Mouse (Mus musculus) cerebellum, adult 2 months (tissue): ENCODE results near the gene Rps6kc1.

ENCODE experiments used
- CTCF ChIP-seq: fragments of 200-500 bp; IDR thresholded peaks from 2 replicates; pipeline ENCODE4 v1.5.1; 2011; ENCODE audit warnings: low read depth, mild to moderate bottlenecking, control low read depth, low read length, moderate library complexity, borderline replicate concordance; ENCODE audit not compliant: insufficient read depth
- POLR2A ChIP-seq: fragments of 200-500 bp; IDR thresholded peaks from 2 replicates; pipeline ENCODE4 v1.6.1; 2011; ENCODE audit warnings: low read length, control low read depth, borderline replicate concordance; ENCODE audit not compliant: insufficient read depth

DNA sequence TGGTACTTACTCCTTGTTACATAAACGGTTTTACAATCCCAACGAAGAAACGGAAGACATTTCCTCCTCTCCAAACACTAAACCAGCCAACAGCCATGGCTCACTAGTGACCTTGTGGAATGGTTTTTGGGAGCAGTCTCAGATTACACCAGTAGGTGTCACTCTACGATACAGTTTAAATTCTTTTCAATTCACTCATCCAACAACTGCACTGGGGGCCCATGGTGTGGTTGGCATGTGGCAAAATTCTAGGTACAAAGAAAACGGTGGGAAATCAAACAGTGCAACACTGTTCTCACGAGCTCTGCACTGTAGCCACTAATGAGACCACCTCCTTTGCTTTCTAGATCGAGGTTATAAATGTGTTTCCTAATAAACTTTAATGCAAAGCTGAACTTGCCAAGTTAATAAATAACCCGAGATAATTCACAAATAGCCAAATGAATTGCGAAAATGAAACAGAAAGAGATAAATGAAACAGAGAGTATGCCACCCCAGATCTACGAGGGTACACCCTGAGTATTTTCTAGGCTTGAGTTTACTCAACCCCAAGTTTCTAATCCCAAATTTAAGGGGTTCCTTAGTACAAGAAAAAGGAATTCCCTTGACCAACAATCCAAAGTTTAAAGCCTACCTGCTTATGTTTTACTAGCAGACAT, 79.6 kb downstream of the Rps6kc1 start:
- TF ChIP-seq POLR2A: no peak
- peak; percentile 58; the same call in 1 of the 2 replicates for TF ChIP-seq CTCF
